Mouse (Mus musculus) cortical plate, adult 2 months (tissue): ENCODE data around the gene Olfr1437. TPM values are rescaled to one million over a fixed set of nuclear protein-coding genes. Genes with fewer than 3 reads are reported as not detected.
"Not testable (repeated sequence)": the region's sequence is repeated elsewhere in the genome, so short reads cannot be mapped to it uniquely, and the experiment has no call there.

Experiments
- H3K27ac ChIP-seq: fragments of 200-500 bp; 2 replicates; pipeline ENCODE4 v1.5.1; 2012; ENCODE audit warnings: low read length, control low read depth, inconsistent platforms; ENCODE audit not compliant: insufficient read depth
- H3K4me1 ChIP-seq: fragments of 200-500 bp; 2 replicates; pipeline ENCODE4 v1.6.1; 2011; ENCODE audit warnings: low read length; ENCODE audit not compliant: control insufficient read depth, insufficient read depth
- H3K4me3 ChIP-seq: fragments of 200-500 bp; 2 replicates; pipeline ENCODE4 v1.5.1; 2011; ENCODE audit warnings: mild to moderate bottlenecking, low read length, control low read depth; ENCODE audit not compliant: insufficient read depth
- CTCF ChIP-seq: fragments of 200-500 bp; IDR thresholded peaks from 2 replicates; pipeline ENCODE4 v1.5.1; 2011; ENCODE audit warnings: mild to moderate bottlenecking, control low read depth, low read length; ENCODE audit not compliant: insufficient read depth; ENCODE audit errors: extremely low read depth
- POLR2A ChIP-seq: fragments of 200-500 bp; IDR thresholded peaks from 2 replicates; pipeline ENCODE4 v1.6.1; 2011; ENCODE audit warnings: mild to moderate bottlenecking, low read length, control low read depth; ENCODE audit not compliant: insufficient read depth; ENCODE audit errors: extremely low read depth
- polyA plus RNA-seq: library from polyadenylated mRNA; depleted of rRNA; stranded (reverse); fragments of >200 nt; gene quantifications from 2 replicates; pipeline ENCODE4 v1.2.3, GENCODE M21; 2012; rRNA removed

Olfr1437 gene
- polyA plus RNA-seq: 0.06 TPM in 1 of 2 replicates, not detected in the other

GRCm38 (mm10) chr19:12325001-12325400 is at the start of gene Olfr1437:
Gene Olfr1437 (minus strand): TSS chr19:12325101.
- no peak within 1 kb of the TSS for H3K4me3 ChIP-seq
- no peak for TF ChIP-seq POLR2A
- TF ChIP-seq CTCF: no peak
- H3K4me1 ChIP-seq: no peaks in the 10 kb centered on the region
- H3K27ac ChIP-seq: no peak within 1 kb of the TSS

GRCm38 (mm10) chr19:12374465-12375025 is 49.6 kb upstream of the Olfr1437 start:
- TF ChIP-seq CTCF (no peak), POLR2A (no peak)
- Histone ChIP-seq H3K4me1 (no peaks in the 10 kb centered on the region), H3K4me3 (no peak overlapping the region), H3K27ac (no peak overlapping the region)

DNA sequence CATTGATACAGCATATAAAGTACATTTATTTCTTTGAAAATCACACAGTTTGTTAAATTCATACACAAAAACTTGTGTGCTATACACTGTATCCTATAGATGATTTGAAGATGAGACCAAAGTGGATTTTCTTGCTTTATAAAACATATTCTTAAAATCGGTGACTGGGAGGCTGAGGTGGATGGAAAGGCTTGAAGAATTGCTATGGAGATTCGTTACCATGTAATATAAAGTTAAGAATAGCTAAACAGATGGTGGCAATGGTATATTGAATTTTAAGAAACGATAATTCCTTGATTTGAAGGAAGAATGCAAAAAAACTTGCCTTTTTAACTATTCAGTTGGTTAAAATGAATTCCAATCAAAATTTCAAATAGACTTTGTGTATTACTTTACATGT is 48.1 kb upstream of the Olfr1437 start:
- H3K4me1 ChIP-seq: no peaks in the 10 kb centered on the region
- TF ChIP-seq CTCF (no peak), POLR2A (no peak)
- H3K27ac ChIP-seq: no peak overlapping the region; the same call in 1 of the 2 replicates
- no peak overlapping the region for H3K4me3 ChIP-seq

GRCm38 (mm10) chr19:12335810-12336209 is 10.9 kb upstream of the Olfr1437 start, which contains the start of gene Olfr1438-ps1:
Gene Olfr1438-ps1 (minus strand): TSS chr19:12335910.
- Histone ChIP-seq H3K4me1 (no peaks in the 10 kb centered on the region), H3K4me3 (no peak within 1 kb of the TSS), H3K27ac (no peak within 1 kb of the TSS)
- TF ChIP-seq POLR2A (no peak), CTCF (no peak)

- H3K27ac ChIP-seq, H3K4me3 ChIP-seq, H3K4me1 ChIP-seq: not testable (repeated sequence)
Observed at GRCm38 (mm10) chr19:12299030-12299429, 25.9 kb downstream of the Olfr1437 start, which contains the start of gene Olfr1436. Gene Olfr1436 (minus strand): TSS chr19:12299130.

- TF ChIP-seq POLR2A (no peak), CTCF (no peak)
- Histone ChIP-seq H3K4me1 (no peaks in the 10 kb centered on the region), H3K27ac (no peak overlapping the region), H3K4me3 (no peak overlapping the region)
Observed at GRCm38 (mm10) chr19:12292979-12293378, 31.9 kb downstream of the Olfr1437 start.

DNA sequence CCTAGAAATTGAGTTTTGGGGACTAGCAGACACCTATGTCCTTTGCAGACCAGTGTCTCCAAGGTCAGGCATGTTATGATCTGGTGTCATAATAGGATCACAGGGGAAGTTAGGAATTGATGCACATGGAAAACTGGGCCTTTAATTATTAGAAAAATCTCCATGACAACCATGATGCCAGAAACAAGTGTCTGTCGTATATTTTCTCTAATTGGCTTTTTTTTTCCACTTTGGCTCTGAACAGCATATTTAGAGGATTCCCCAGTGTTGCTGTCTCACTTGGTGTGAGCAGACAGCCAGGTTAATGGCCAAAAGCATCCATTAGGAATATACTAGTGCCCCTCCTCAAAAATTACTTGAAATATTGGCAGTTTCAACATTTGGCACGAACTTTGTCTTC is 45.3 kb downstream of the Olfr1437 start, which contains the start of gene Olfr1434:
Olfr1434 (plus strand) TSS at position 301 of the 400 bp plus-strand sequence.
- H3K27ac ChIP-seq: no peak within 1 kb of the TSS
- TF ChIP-seq CTCF: no peak
- TF ChIP-seq POLR2A: no peak

More for the DNA sequence above, 45.3 kb downstream of the Olfr1437 start, which contains the start of gene Olfr1434:
- Histone ChIP-seq H3K4me3 (no peak within 1 kb of the TSS), H3K4me1 (no peaks in the 10 kb centered on the region)

Other genes with a start within 250 kb of the Olfr1437 start
- gene Olfr1425, start 247.4 kb downstream of the Olfr1437 start, polyA plus RNA-seq: not detected in 2 replicates
- not detected in 2 replicates for gene Olfr1426, start 233.1 kb downstream of the Olfr1437 start, polyA plus RNA-seq
- not detected in 2 replicates for gene Olfr1427, start 221.8 kb downstream of the Olfr1437 start, polyA plus RNA-seq
- gene Olfr1428, start 209.2 kb downstream of the Olfr1437 start, polyA plus RNA-seq: not detected in 2 replicates
- gene Olfr76, start 201.9 kb downstream of the Olfr1437 start, polyA plus RNA-seq: not detected in 2 replicates
- gene Olfr1555-ps1, start 155.0 kb downstream of the Olfr1437 start, polyA plus RNA-seq: not detected in 2 replicates
- gene Olfr1431, start 124.5 kb downstream of the Olfr1437 start, polyA plus RNA-seq: 0.04 TPM in 1 of 2 replicates, not detected in the other
- gene Olfr1432, start 92.5 kb downstream of the Olfr1437 start, polyA plus RNA-seq: not detected in 2 replicates
- gene Olfr262, start 83.4 kb downstream of the Olfr1437 start, polyA plus RNA-seq: not detected in 2 replicates
- 0.08 and 0.09 TPM in 2 replicates for gene Olfr235, start 64.1 kb downstream of the Olfr1437 start, polyA plus RNA-seq
- not detected in 2 replicates for gene Olfr1434, start 45.2 kb downstream of the Olfr1437 start, polyA plus RNA-seq
- not detected in 2 replicates for gene Olfr1436, start 26.0 kb downstream of the Olfr1437 start, polyA plus RNA-seq
- 0.02 TPM in 1 of 2 replicates, not detected in the other for gene Olfr1438-ps1, start 10.8 kb upstream of the Olfr1437 start, polyA plus RNA-seq
- not detected in 2 replicates for gene Olfr1440, start 62.2 kb upstream of the Olfr1437 start, polyA plus RNA-seq
- gene Olfr1441, start 92.3 kb upstream of the Olfr1437 start, polyA plus RNA-seq: not detected in 2 replicates
- 0.02 TPM in 1 of 2 replicates, not detected in the other for gene Pfpl, start 102.8 kb upstream of the Olfr1437 start, polyA plus RNA-seq
- gene Mpeg1, start 135.7 kb upstream of the Olfr1437 start, polyA plus RNA-seq: 11.9 and 13.0 TPM in 2 replicates
- gene Dtx4, start 176.4 kb upstream of the Olfr1437 start, polyA plus RNA-seq: 20.8 and 23.2 TPM in 2 replicates
- gene Fam111a, start 220.6 kb upstream of the Olfr1437 start, polyA plus RNA-seq: 1.2 and 1.4 TPM in 2 replicates